Mouse (Mus musculus): ENCODE measurements at regions not wholly inside any gene's neighbourhood (a gene's known extent, or its start where the extent isn't known, plus 50 kb on each side); places are given as distances from the start of the nearest gene placed in this dataset.
"Not testable (repeated sequence)": the region's sequence is repeated elsewhere in the genome, so short reads cannot be mapped to it uniquely, and the experiment has no call there.

- Histone ChIP-seq H3K36me3 (ENCODE audit: control insufficient read depth, insufficient read depth, low read length) (no peaks in the 10 kb centered on the region), H3K4me1 (ENCODE audit: control insufficient read depth, insufficient read depth, low read length) (no peaks in the 10 kb centered on the region), H3K9me3 (ENCODE audit: control insufficient read depth, low read length) (no peaks in the 10 kb centered on the region), H3K4me3 (replicated peaks; ENCODE audit: low read depth, low read length) (no peak overlapping the region), H3K27me3 (ENCODE audit: control insufficient read depth, insufficient read depth, low read length) (no peaks in the 10 kb centered on the region), H3K9ac (replicated peaks; ENCODE audit: low read length) (no peak overlapping the region), H3K4me2 (ENCODE audit: low read length) (no peak overlapping the region), H3K27ac (replicated peaks; ENCODE audit: low read depth, low read length) (no peak overlapping the region)
- DNase-seq (no peak), ATAC-seq (ENCODE audit: low FRiP score, low TSS enrichment) (no peak)
- WGBS = 84% methylated on average over 1 of the region's 1 CpGs
These were observed 77.7 kb upstream of the Fam13a start for GRCm38 (mm10) chr6:59102090-59102489.

GRCm38 (mm10) chr6:59103936-59104335 lies 79.6 kb upstream of the Fam13a start:
- no peaks in the 10 kb centered on the region for H3K4me1 ChIP-seq (ENCODE audit: control insufficient read depth, insufficient read depth, low read length)
- DNase-seq = peak; percentile 19

GRCm38 (mm10) chr6:59104496-59104895 lies 80.1 kb upstream of the Fam13a start:
- no peak overlapping the region for H3K4me2 ChIP-seq (ENCODE audit: low read length)
- no peaks in the 10 kb centered on the region for H3K36me3 ChIP-seq (ENCODE audit: control insufficient read depth, insufficient read depth, low read length)
- WGBS = 87% methylated on average over 2 of the region's 2 CpGs
- DNase-seq (no peak), ATAC-seq (ENCODE audit: low FRiP score, low TSS enrichment) (no peak)
- H3K27ac ChIP-seq (replicated peaks; ENCODE audit: low read depth, low read length) = no peak overlapping the region
- no peaks in the 10 kb centered on the region for H3K9me3 ChIP-seq (ENCODE audit: control insufficient read depth, low read length)
- no peaks in the 10 kb centered on the region for H3K27me3 ChIP-seq (ENCODE audit: control insufficient read depth, insufficient read depth, low read length)
- H3K9ac ChIP-seq (replicated peaks; ENCODE audit: low read length) = no peak overlapping the region
- H3K4me3 ChIP-seq (replicated peaks; ENCODE audit: low read depth, low read length) = no peak overlapping the region
- H3K4me1 ChIP-seq (ENCODE audit: control insufficient read depth, insufficient read depth, low read length) = no peaks in the 10 kb centered on the region

More at GRCm38 (mm10) chr6:59103936-59104335, 79.6 kb upstream of the Fam13a start:
- H3K36me3 ChIP-seq (ENCODE audit: control insufficient read depth, insufficient read depth, low read length) = no peaks in the 10 kb centered on the region
- H3K4me2 ChIP-seq (ENCODE audit: low read length) = no peak overlapping the region
- no peaks in the 10 kb centered on the region for H3K27me3 ChIP-seq (ENCODE audit: control insufficient read depth, insufficient read depth, low read length)
- 30% methylated on average over 2 of the region's 2 CpGs for WGBS
- no peak overlapping the region for H3K9ac ChIP-seq (replicated peaks; ENCODE audit: low read length)
- no peak overlapping the region for H3K27ac ChIP-seq (replicated peaks; ENCODE audit: low read depth, low read length)
- H3K9me3 ChIP-seq (ENCODE audit: control insufficient read depth, low read length) = no peaks in the 10 kb centered on the region
- ATAC-seq (ENCODE audit: low FRiP score, low TSS enrichment) = no peak
- no peak overlapping the region for H3K4me3 ChIP-seq (replicated peaks; ENCODE audit: low read depth, low read length)

GRCm38 (mm10) chr6:59108102-59108501 lies 83.8 kb upstream of the Fam13a start:
- Histone ChIP-seq H3K27ac (replicated peaks; ENCODE audit: low read depth, low read length) (no peak overlapping the region), H3K9ac (replicated peaks; ENCODE audit: low read length) (no peak overlapping the region), H3K27me3 (ENCODE audit: control insufficient read depth, insufficient read depth, low read length) (no peaks in the 10 kb centered on the region), H3K4me2 (ENCODE audit: low read length) (no peak overlapping the region), H3K36me3 (ENCODE audit: control insufficient read depth, insufficient read depth, low read length) (no peaks in the 10 kb centered on the region), H3K4me1 (ENCODE audit: control insufficient read depth, insufficient read depth, low read length) (no peaks in the 10 kb centered on the region), H3K4me3 (replicated peaks; ENCODE audit: low read depth, low read length) (no peak overlapping the region), H3K9me3 (ENCODE audit: control insufficient read depth, low read length) (no peaks in the 10 kb centered on the region)
- no peak for DNase-seq
- ATAC-seq (ENCODE audit: low FRiP score, low TSS enrichment) = no peak
- WGBS = 80% methylated on average over 4 of the region's 4 CpGs

- no peak overlapping the region for H3K9ac ChIP-seq (replicated peaks; ENCODE audit: low read length)
- DNase-seq = no peak
- ATAC-seq (ENCODE audit: low FRiP score, low TSS enrichment) = no peak
- no peaks in the 10 kb centered on the region for H3K27me3 ChIP-seq (ENCODE audit: control insufficient read depth, insufficient read depth, low read length)
- H3K4me3 ChIP-seq (replicated peaks; ENCODE audit: low read depth, low read length) = no peak overlapping the region
- no peaks in the 10 kb centered on the region for H3K9me3 ChIP-seq (ENCODE audit: control insufficient read depth, low read length)
- no peaks in the 10 kb centered on the region for H3K4me1 ChIP-seq (ENCODE audit: control insufficient read depth, insufficient read depth, low read length)
- WGBS = 86% methylated on average over 2 of the region's 2 CpGs
- no peak overlapping the region for H3K27ac ChIP-seq (replicated peaks; ENCODE audit: low read depth, low read length)
- no peak overlapping the region for H3K4me2 ChIP-seq (ENCODE audit: low read length)
- no peaks in the 10 kb centered on the region for H3K36me3 ChIP-seq (ENCODE audit: control insufficient read depth, insufficient read depth, low read length)
These were observed 76.3 kb upstream of the Tigd2 start for GRCm38 (mm10) chr6:59132410-59132809.

- 98% methylated on average over 1 of the region's 1 CpGs for WGBS
- H3K4me3 ChIP-seq (replicated peaks; ENCODE audit: low read depth, low read length); H3K36me3 ChIP-seq (ENCODE audit: control insufficient read depth, insufficient read depth, low read length); H3K4me2 ChIP-seq (ENCODE audit: low read length); ATAC-seq (ENCODE audit: low FRiP score, low TSS enrichment); H3K9me3 ChIP-seq (ENCODE audit: control insufficient read depth, low read length); H3K9ac ChIP-seq (replicated peaks; ENCODE audit: low read length); H3K4me1 ChIP-seq (ENCODE audit: control insufficient read depth, insufficient read depth, low read length); H3K27ac ChIP-seq (replicated peaks; ENCODE audit: low read depth, low read length); DNase-seq; H3K27me3 ChIP-seq (ENCODE audit: control insufficient read depth, insufficient read depth, low read length): not testable (repeated sequence)
These were observed 74.9 kb upstream of the Tigd2 start for GRCm38 (mm10) chr6:59133800-59134199.

GRCm38 (mm10) chr6:59139702-59140101 lies 69.0 kb upstream of the Tigd2 start:
- DNase-seq (no peak), ATAC-seq (ENCODE audit: low FRiP score, low TSS enrichment) (no peak)
- Histone ChIP-seq H3K4me2 (ENCODE audit: low read length) (no peak overlapping the region), H3K9ac (replicated peaks; ENCODE audit: low read length) (no peak overlapping the region), H3K4me3 (replicated peaks; ENCODE audit: low read depth, low read length) (no peak overlapping the region), H3K36me3 (ENCODE audit: control insufficient read depth, insufficient read depth, low read length) (no peaks in the 10 kb centered on the region), H3K27me3 (ENCODE audit: control insufficient read depth, insufficient read depth, low read length) (no peaks in the 10 kb centered on the region), H3K4me1 (ENCODE audit: control insufficient read depth, insufficient read depth, low read length) (no peaks in the 10 kb centered on the region), H3K9me3 (ENCODE audit: control insufficient read depth, low read length) (no peaks in the 10 kb centered on the region), H3K27ac (replicated peaks; ENCODE audit: low read depth, low read length) (no peak overlapping the region)

GRCm38 (mm10) chr6:59142050-59142449 lies 66.6 kb upstream of the Tigd2 start:
- no peak overlapping the region for H3K4me3 ChIP-seq (replicated peaks; ENCODE audit: low read depth, low read length)
- no peak for ATAC-seq (ENCODE audit: low FRiP score, low TSS enrichment)
- no peaks in the 10 kb centered on the region for H3K36me3 ChIP-seq (ENCODE audit: control insufficient read depth, insufficient read depth, low read length)
- H3K27ac ChIP-seq (replicated peaks; ENCODE audit: low read depth, low read length) = no peak overlapping the region
- no peaks in the 10 kb centered on the region for H3K9me3 ChIP-seq (ENCODE audit: control insufficient read depth, low read length)
- H3K9ac ChIP-seq (replicated peaks; ENCODE audit: low read length) = no peak overlapping the region
- DNase-seq = no peak
- no peak overlapping the region for H3K4me2 ChIP-seq (ENCODE audit: low read length)
- H3K27me3 ChIP-seq (ENCODE audit: control insufficient read depth, insufficient read depth, low read length) = no peaks in the 10 kb centered on the region
- no peaks in the 10 kb centered on the region for H3K4me1 ChIP-seq (ENCODE audit: control insufficient read depth, insufficient read depth, low read length)

GRCm38 (mm10) chr6:59147421-59147820 lies 61.2 kb upstream of the Tigd2 start:
- H3K4me1 ChIP-seq (ENCODE audit: control insufficient read depth, insufficient read depth, low read length) = no peaks in the 10 kb centered on the region
- 48% methylated on average over 1 of the region's 1 CpGs for WGBS
- no peaks in the 10 kb centered on the region for H3K9me3 ChIP-seq (ENCODE audit: control insufficient read depth, low read length)
- H3K27me3 ChIP-seq (ENCODE audit: control insufficient read depth, insufficient read depth, low read length) = no peaks in the 10 kb centered on the region
- ATAC-seq (ENCODE audit: low FRiP score, low TSS enrichment) (no peak), DNase-seq (no peak)
- no peaks in the 10 kb centered on the region for H3K36me3 ChIP-seq (ENCODE audit: control insufficient read depth, insufficient read depth, low read length)
- no peak overlapping the region for H3K4me3 ChIP-seq (replicated peaks; ENCODE audit: low read depth, low read length)
- H3K27ac ChIP-seq (replicated peaks; ENCODE audit: low read depth, low read length) = no peak overlapping the region
- H3K9ac ChIP-seq (replicated peaks; ENCODE audit: low read length) = no peak overlapping the region
- H3K4me2 ChIP-seq (ENCODE audit: low read length) = no peak overlapping the region
